Mouse (Mus musculus) hindbrain, postnatal 0 days (tissue): Measurements from ENCODE around the gene 9130213A22Rik. TPM values are rescaled to one million over a fixed set of nuclear protein-coding genes. Genes with fewer than 3 reads are reported as not detected.

Experiments used
- ATAC-seq: fragments of 200-750 bp; cut with Nextera tagmentation; 2 replicates; pipeline ENCODE4 v1.8.0; 2017; ENCODE audit warnings: mild to moderate bottlenecking, moderate TSS enrichment, moderate library complexity
- DNase-seq: peaks from one replicate; pipeline ENCODE4 v3.0.0-alpha.2; 2015; ENCODE audit warnings: low spot score
- H3K27ac ChIP-seq: fragments of 300-500 bp; sonication (generic); 2 replicates; pipeline ENCODE4 v1.5.1; 2014; ENCODE audit warnings: mild to moderate bottlenecking
- H3K27me3 ChIP-seq: fragments of 300-500 bp; sonication (generic); 2 replicates; pipeline ENCODE4 v1.6.1; 2014; ENCODE audit warnings: low read length, mixed read lengths; ENCODE audit not compliant: insufficient read depth
- H3K36me3 ChIP-seq: fragments of 300-500 bp; sonication (generic); 2 replicates; pipeline ENCODE4 v1.6.1; 2014; ENCODE audit warnings: low read length, mixed read lengths; ENCODE audit not compliant: insufficient read depth
- H3K4me1 ChIP-seq: fragments of 300-500 bp; sonication (generic); 2 replicates; pipeline ENCODE4 v1.6.1; 2014; ENCODE audit warnings: antibody characterized with exemption, low read length, mixed read lengths; ENCODE audit not compliant: insufficient read depth
- H3K4me2 ChIP-seq: fragments of 300-500 bp; sonication (generic); 2 replicates; pipeline ENCODE4 v1.6.1; 2014; ENCODE audit warnings: low read depth, mild to moderate bottlenecking, low read length, moderate library complexity, mixed read lengths
- H3K4me3 ChIP-seq: fragments of 300-500 bp; sonication (generic); 2 replicates; pipeline ENCODE4 v1.5.1; 2014; ENCODE audit warnings: low read length
- H3K9ac ChIP-seq: fragments of 300-500 bp; sonication (generic); replicated peaks from 2 replicates; pipeline ENCODE4 v1.6.1; 2014; ENCODE audit warnings: mild to moderate bottlenecking, low read length, moderate library complexity, mixed read lengths
- H3K9me3 ChIP-seq: fragments of 300-500 bp; sonication (generic); 2 replicates; pipeline ENCODE4 v1.6.1; 2016; ENCODE audit warnings: low read length, mixed read lengths
- CTCF ChIP-seq: IDR thresholded peaks from 2 replicates; pipeline ENCODE4 v1.5.1; 2016; ENCODE audit warnings: antibody characterized with exemption, control low read depth, low read depth
- WGBS: fragments of 180-500 bp; shearing (Covaris S2); extraction: QIAGEN DNeasy Blood & Tissue Kit; methylation state at CpG from one replicate; pipeline ENCODE4 v1.1.7; 2014; 5-methylcytosine and 5-hydroxymethylcytosine counted together
- polyA plus RNA-seq: library from polyadenylated mRNA; unstranded; fragments of >200 nt; fragmentation: Nextera tagmentation; extraction: Ambion mirVana; gene quantifications from 2 replicates; pipeline ENCODE4 v1.2.1, GENCODE M21; 2015
- total RNA-seq: library from RNA; depleted of rRNA; stranded (reverse); fragments of >200 nt; gene quantifications from 2 replicates; pipeline ENCODE4 v1.2.3, GENCODE M21; 2014

The 9130213A22Rik gene
- total and polyA plus RNA-seq, 2 experiments from 2014 or later: 1.0 to 1.2 TPM

DNA sequence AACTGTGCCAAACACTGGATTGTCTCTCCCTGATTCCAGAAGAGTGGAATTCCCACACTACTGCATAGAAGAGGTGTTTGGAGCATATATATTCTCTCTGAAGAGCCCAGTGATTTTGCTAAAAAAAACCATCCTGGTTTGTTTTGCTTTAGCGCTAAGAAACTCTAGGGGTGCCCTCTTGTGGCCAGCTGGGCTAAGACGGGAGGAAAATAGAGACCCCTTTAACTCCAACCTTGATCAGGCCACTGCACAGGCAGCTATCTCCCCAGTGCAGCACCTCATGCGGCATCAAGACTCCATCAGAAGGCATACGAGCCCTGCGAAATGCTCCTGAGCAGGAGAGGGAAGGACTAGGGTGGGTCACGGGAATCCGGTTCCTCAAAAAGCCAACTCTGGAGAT lies 28.1 kb upstream of the 9130213A22Rik start:
- no peaks in the 10 kb centered on the region for H3K4me1 ChIP-seq
- H3K36me3 ChIP-seq: no peaks in the 10 kb centered on the region
- no peak overlapping the region for H3K4me3 ChIP-seq
- ATAC-seq (peak; percentile 35; the same call in 1 of the 2 replicates), DNase-seq (peak; percentile 87)
- no peaks in the 10 kb centered on the region for H3K9me3 ChIP-seq
- peak overlapping the region; percentile 37 for H3K4me2 ChIP-seq
- peak; percentile 75 for TF ChIP-seq CTCF
- H3K9ac ChIP-seq: no peak overlapping the region
- H3K27me3 ChIP-seq: no peaks in the 10 kb centered on the region
- WGBS: 5% methylated on average over 7 of the region's 7 CpGs
- H3K27ac ChIP-seq: no peak overlapping the region

DNA sequence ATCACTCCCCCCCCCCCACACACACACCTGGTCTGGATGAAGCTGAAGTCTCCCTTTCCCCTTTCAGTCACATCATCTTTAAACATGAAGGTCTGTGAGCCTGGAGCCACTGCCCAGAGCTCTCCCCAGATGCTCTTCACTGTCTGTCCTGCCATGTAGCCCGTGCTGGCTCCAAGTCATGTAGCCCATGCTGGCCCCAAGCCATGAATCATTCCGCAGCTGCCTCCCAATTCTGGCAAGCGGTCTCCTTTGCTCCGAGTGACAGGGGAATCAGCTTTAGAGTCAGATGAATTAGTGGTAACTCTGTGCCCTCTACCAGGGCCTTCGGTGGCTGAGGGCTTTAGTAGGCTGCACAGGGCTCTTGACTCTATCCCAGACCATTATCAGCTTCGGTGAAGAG lies 27.3 kb upstream of the 9130213A22Rik start:
- H3K27me3 ChIP-seq: no peaks in the 10 kb centered on the region
- no peaks in the 10 kb centered on the region for H3K4me1 ChIP-seq
- H3K4me2 ChIP-seq: no peak overlapping the region
- ATAC-seq (no peak), DNase-seq (peak; percentile 43)
- no peak overlapping the region for H3K9ac ChIP-seq
- 58% methylated on average over 6 of the region's 6 CpGs for WGBS
- no peak overlapping the region for H3K27ac ChIP-seq
- no peak for TF ChIP-seq CTCF
- no peaks in the 10 kb centered on the region for H3K9me3 ChIP-seq
- H3K36me3 ChIP-seq: no peaks in the 10 kb centered on the region
- no peak overlapping the region for H3K4me3 ChIP-seq

DNA sequence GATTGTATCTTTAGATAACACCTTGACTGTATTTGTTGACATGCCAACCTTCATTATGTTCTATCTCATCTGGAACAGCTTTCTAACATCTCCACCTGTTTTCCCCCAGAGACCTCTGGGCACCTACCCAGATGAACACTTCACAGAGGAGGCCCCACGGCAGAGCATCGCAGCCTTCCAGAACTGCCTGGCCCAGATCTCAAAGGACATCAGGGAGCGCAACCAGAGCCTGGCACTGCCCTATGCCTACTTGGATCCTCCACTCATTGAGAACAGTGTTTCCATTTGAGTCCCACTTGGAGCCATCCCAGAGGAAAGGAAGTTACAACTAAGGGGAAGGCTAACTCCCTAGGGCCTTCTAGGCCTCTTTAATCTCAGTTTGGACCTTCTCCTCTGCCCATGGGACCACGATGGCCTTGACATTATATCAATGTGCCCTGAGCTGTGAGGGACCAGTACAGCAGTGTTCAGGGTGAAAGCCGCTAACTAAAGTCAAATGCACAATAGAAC lies 26.1 kb upstream of the 9130213A22Rik start:
- no peak for TF ChIP-seq CTCF
- Histone ChIP-seq H3K4me1 (no peaks in the 10 kb centered on the region), H3K9ac (no peak overlapping the region), H3K27me3 (no peaks in the 10 kb centered on the region), H3K4me2 (no peak overlapping the region), H3K36me3 (no peaks in the 10 kb centered on the region), H3K27ac (no peak overlapping the region), H3K4me3 (no peak overlapping the region), H3K9me3 (no peaks in the 10 kb centered on the region)
- 89% methylated on average over 5 of the region's 5 CpGs for WGBS
- DNase-seq (no peak), ATAC-seq (no peak)

GRCm38 (mm10) chr11:69147546-69147945 lies 25.2 kb upstream of the 9130213A22Rik start:
- H3K9ac ChIP-seq: no peak overlapping the region
- no peaks in the 10 kb centered on the region for H3K9me3 ChIP-seq
- no peak overlapping the region for H3K4me3 ChIP-seq
- ATAC-seq (no peak), DNase-seq (peak; percentile 14)
- H3K4me2 ChIP-seq: no peak overlapping the region
- WGBS: 57% methylated on average over 7 of the region's 7 CpGs
- no peaks in the 10 kb centered on the region for H3K27me3 ChIP-seq
- no peak overlapping the region for H3K27ac ChIP-seq
- no peaks in the 10 kb centered on the region for H3K4me1 ChIP-seq
- H3K36me3 ChIP-seq: no peaks in the 10 kb centered on the region
- no peak for TF ChIP-seq CTCF

GRCm38 (mm10) chr11:69135361-69135760 lies 13.0 kb upstream of the 9130213A22Rik start:
- no peak for TF ChIP-seq CTCF
- no peaks in the 10 kb centered on the region for H3K27me3 ChIP-seq
- WGBS: 89% methylated on average over 6 of the region's 6 CpGs
- H3K36me3 ChIP-seq: no peaks in the 10 kb centered on the region
- no peak overlapping the region for H3K9ac ChIP-seq
- no peaks in the 10 kb centered on the region; the same call in none of the 2 replicates for H3K4me1 ChIP-seq
- ATAC-seq (no peak), DNase-seq (no peak)
- H3K9me3 ChIP-seq: no peaks in the 10 kb centered on the region
- no peak overlapping the region for H3K4me3 ChIP-seq
- no peak overlapping the region for H3K27ac ChIP-seq
- H3K4me2 ChIP-seq: no peak overlapping the region

- Histone ChIP-seq H3K4me3 (peak overlapping the region; percentile 41), H3K9ac (peak overlapping the region; percentile 47; the same call in 1 of the 2 replicates), H3K27ac (peak overlapping the region; percentile 51; the same call in 1 of the 2 replicates), H3K36me3 (no peaks in the 10 kb centered on the region), H3K4me2 (peak overlapping the region; percentile 65), H3K27me3 (no peaks in the 10 kb centered on the region), H3K4me1 (no peaks in the 10 kb centered on the region; the same call in none of the 2 replicates), H3K9me3 (no peaks in the 10 kb centered on the region)
- ATAC-seq: no peak
- no peak for DNase-seq
- whole genome bisulfite sequencing: 32% methylated on average over 8 of the region's 8 CpGs
- TF ChIP-seq CTCF: no peak
These were observed 12.2 kb upstream of the 9130213A22Rik start for GRCm38 (mm10) chr11:69134622-69134968.

DNA sequence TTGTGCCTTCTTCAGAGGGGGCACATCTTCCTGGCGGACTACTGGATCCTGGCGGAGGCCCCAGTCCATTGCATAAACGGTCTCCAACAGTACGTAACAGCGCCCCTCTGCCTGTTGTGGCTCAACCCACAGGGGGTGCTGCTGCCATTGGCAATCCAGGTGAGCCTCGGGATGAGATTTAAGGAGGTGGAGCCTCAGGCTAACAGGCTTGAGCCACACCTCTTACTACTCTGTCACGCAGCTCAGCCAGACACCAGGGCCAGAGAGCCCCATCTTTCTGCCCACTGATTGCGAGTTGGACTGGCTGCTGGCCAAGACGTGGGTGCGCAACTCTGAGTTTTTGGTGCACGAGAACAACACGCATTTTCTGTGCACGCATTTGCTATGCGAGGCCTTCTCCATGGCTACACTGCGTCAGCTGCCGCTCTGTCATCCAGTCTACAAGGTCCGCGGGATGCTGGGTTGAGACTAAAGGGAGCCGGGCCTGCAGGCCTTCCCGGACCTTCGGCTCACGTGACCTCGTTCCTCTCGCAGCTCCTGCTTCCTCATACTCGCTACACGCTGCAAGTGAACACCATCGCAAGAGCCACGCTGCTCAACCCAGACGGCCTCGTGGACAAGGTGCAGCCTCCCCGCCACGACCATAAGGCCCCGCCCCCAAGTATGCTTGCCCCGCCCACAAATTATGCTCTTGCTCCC lies 11.7 kb upstream of the 9130213A22Rik start:
- Histone ChIP-seq H3K27me3 (no peaks in the 10 kb centered on the region), H3K4me1 (no peaks in the 10 kb centered on the region; the same call in none of the 2 replicates), H3K9ac (peak overlapping the region; percentile 47; the same call in 1 of the 2 replicates), H3K36me3 (no peaks in the 10 kb centered on the region), H3K9me3 (no peaks in the 10 kb centered on the region), H3K4me2 (peak overlapping the region; percentile 65), H3K27ac (peak overlapping the region; percentile 51), H3K4me3 (peak overlapping the region; percentile 41)
- TF ChIP-seq CTCF: peak; percentile 72
- 2% methylated on average over 34 of the region's 34 CpGs for WGBS
- DNase-seq (peak; percentile 73), ATAC-seq (peak; percentile 85)
